Mouse (Mus musculus) liver, embryonic 11.5 days (tissue): ENCODE data around the gene Dop1a. TPM values are rescaled to one million over a fixed set of nuclear protein-coding genes. Genes with fewer than 3 reads are reported as not detected.
A peak's percentile ranks its signal among the peaks of the same experiment; 100 is the strongest.

Experiments
- ATAC-seq: fragments of 200-750 bp; cut with Nextera tagmentation; replicated peaks from 2 replicates; pipeline ENCODE4 v1.8.0; 2017; ENCODE audit warnings: moderate number of reproducible peaks, mild to moderate bottlenecking, moderate TSS enrichment, moderate library complexity; ENCODE audit not compliant: low FRiP score
- DNase-seq: peaks from one replicate; pipeline ENCODE4 v3.0.0-alpha.2; 2017; ENCODE audit warnings: low spot score
- H3K27ac ChIP-seq: fragments of 300-500 bp; sonication (generic); 2 replicates; pipeline ENCODE4 v1.5.1; 2014; ENCODE audit warnings: mild to moderate bottlenecking, low read depth, low read length, control low read depth
- H3K27me3 ChIP-seq: fragments of 300-500 bp; sonication (generic); replicated peaks from 2 replicates; pipeline ENCODE4 v1.6.1; 2014; ENCODE audit warnings: low read length, mixed read lengths; ENCODE audit not compliant: control insufficient read depth, insufficient read depth
- H3K36me3 ChIP-seq: fragments of 300-500 bp; sonication (generic); 2 replicates; pipeline ENCODE4 v1.6.1; 2014; ENCODE audit warnings: mild to moderate bottlenecking, low read length, moderate library complexity, mixed read lengths; ENCODE audit not compliant: control insufficient read depth, insufficient read depth
- H3K4me1 ChIP-seq: fragments of 300-500 bp; sonication (generic); replicated peaks from 2 replicates; pipeline ENCODE4 v1.6.1; 2014; ENCODE audit warnings: low read length, mixed read lengths; ENCODE audit not compliant: control insufficient read depth, insufficient read depth
- H3K4me2 ChIP-seq: fragments of 300-500 bp; sonication (generic); 2 replicates; pipeline ENCODE4 v1.6.1; 2014; ENCODE audit warnings: mild to moderate bottlenecking, control low read depth, moderate library complexity
- H3K4me3 ChIP-seq: fragments of 300-500 bp; sonication (generic); 2 replicates; pipeline ENCODE4 v1.5.1; 2014; ENCODE audit warnings: low read depth, low read length, control low read depth
- H3K9ac ChIP-seq: fragments of 300-500 bp; sonication (generic); 2 replicates; pipeline ENCODE4 v1.6.1; 2014; ENCODE audit warnings: low read depth, low read length, control low read depth
- H3K9me3 ChIP-seq: fragments of 300-500 bp; sonication (generic); 2 replicates; pipeline ENCODE4 v1.6.1; 2016; ENCODE audit warnings: low read length, inconsistent platforms, mixed read lengths; ENCODE audit not compliant: control insufficient read depth
- WGBS: fragments of 180-500 bp; shearing (Covaris S2); extraction: QIAGEN DNeasy Blood & Tissue Kit; methylation state at CpG from one replicate; pipeline ENCODE4 v1.1.7; 2014; 5-methylcytosine and 5-hydroxymethylcytosine counted together
- polyA plus RNA-seq: library from polyadenylated mRNA; unstranded; fragments of >200 nt; fragmentation: Nextera tagmentation; extraction: Ambion mirVana; gene quantifications from 2 replicates; pipeline ENCODE4 v1.2.1, GENCODE M21; 2014

The Dop1a gene
- polyA plus RNA-seq, 1 experiment from 2014 or later, result 12.2 TPM

DNA sequence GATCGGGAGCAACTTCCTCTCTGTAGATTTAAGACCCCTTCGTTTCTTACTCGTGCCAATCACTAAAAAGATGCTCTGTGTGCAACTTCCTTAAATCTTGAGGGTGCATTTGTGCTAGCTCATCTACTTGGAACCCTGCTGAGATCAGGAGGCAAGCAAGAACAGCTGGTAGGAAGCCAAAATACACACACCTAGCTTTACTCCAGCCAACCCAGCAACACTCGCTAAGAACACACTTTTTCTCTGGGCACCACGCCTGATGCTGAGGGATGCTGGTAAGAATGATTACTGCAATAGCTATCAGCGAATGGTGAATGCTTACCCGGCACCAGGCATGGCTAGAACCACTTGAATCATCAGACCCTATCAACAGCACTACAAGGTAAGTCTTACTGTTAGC is 20.1 kb upstream of the Dop1a start:
- no peak overlapping the region for H3K4me3 ChIP-seq
- 81% methylated on average over 7 of the region's 7 CpGs for WGBS
- no peak for ATAC-seq
- no peaks in the 10 kb centered on the region for H3K27me3 ChIP-seq
- H3K9me3 ChIP-seq, result no peaks in the 10 kb centered on the region
- H3K36me3 ChIP-seq, result no peaks in the 10 kb centered on the region
- H3K27ac ChIP-seq, result no peak overlapping the region
- H3K4me2 ChIP-seq, result no peak overlapping the region
- H3K9ac ChIP-seq, result no peak overlapping the region
- no peaks in the 10 kb centered on the region; the same call in 1 of the 2 replicates for H3K4me1 ChIP-seq
- DNase-seq, result no peak

DNA sequence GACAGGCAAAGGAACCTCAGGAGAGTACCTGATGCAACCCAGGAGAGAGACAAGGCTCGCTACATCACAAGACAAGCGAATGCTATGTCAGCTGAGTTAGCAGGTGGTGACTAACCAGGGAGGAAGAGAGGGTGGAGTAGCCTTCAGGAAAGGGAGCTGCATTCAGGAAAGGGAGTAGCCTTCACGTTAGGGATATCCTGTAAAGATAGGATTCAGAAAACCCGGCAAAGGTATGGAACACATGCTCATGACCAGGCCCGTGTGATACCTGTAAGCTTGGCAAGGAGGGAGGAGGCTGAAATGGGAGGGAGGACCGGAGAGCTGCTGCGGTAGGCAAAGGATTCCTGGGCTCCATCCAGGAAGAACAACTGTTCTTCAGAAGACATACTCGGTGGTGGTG is 19.5 kb upstream of the Dop1a start:
- no peak for ATAC-seq
- Histone ChIP-seq H3K9me3 (no peaks in the 10 kb centered on the region), H3K4me3 (no peak overlapping the region), H3K27me3 (no peaks in the 10 kb centered on the region), H3K4me1 (no peaks in the 10 kb centered on the region; the same call in 1 of the 2 replicates), H3K27ac (no peak overlapping the region), H3K4me2 (no peak overlapping the region), H3K9ac (no peak overlapping the region), H3K36me3 (no peaks in the 10 kb centered on the region)
- no peak for DNase-seq
- WGBS, result 78% methylated on average over 8 of the region's 8 CpGs

DNA sequence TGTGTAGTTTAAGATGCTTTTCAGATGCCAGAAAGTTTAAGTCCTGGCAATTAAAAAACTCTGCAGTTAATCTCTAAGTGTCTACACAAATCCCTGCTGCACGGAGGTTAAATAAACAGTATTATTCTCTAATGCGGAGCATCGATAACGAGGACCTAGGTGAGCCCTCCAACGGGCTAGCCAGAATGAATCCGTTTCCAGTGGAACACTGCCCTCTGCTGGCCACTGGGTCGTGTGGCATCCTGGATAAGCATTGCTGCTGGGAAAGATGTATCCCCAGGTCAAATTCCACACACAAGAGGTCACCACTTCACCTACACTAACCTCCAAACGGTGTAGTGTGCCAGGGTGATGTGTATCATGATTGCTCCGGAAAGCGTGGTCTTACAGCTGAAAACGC is 17.4 kb upstream of the Dop1a start:
- no peaks in the 10 kb centered on the region for H3K36me3 ChIP-seq
- H3K27ac ChIP-seq, result no peak overlapping the region
- H3K4me2 ChIP-seq, result no peak overlapping the region
- ATAC-seq (0 out of 2 replicates have a peak, but pooled peaks have one; percentile 45), DNase-seq (peak; percentile 69)
- H3K4me3 ChIP-seq, result no peak overlapping the region
- H3K9me3 ChIP-seq, result no peaks in the 10 kb centered on the region
- no peak overlapping the region for H3K9ac ChIP-seq
- no peaks in the 10 kb centered on the region for H3K27me3 ChIP-seq
- 11% methylated on average over 11 of the region's 11 CpGs for WGBS
- no peaks in the 10 kb centered on the region; the same call in 1 of the 2 replicates for H3K4me1 ChIP-seq

GRCm38 (mm10) chr9:86451094-86451493 is 15.9 kb upstream of the Dop1a start:
- ATAC-seq, result peak; percentile 63
- no peaks in the 10 kb centered on the region; the same call in 1 of the 2 replicates for H3K4me1 ChIP-seq
- DNase-seq, result no peak
- H3K4me2 ChIP-seq, result peak overlapping the region; percentile 51
- no peak overlapping the region for H3K4me3 ChIP-seq
- WGBS, result 52% methylated on average over 6 of the region's 6 CpGs
- no peaks in the 10 kb centered on the region for H3K27me3 ChIP-seq
- H3K36me3 ChIP-seq, result no peaks in the 10 kb centered on the region
- no peak overlapping the region for H3K27ac ChIP-seq
- H3K9ac ChIP-seq, result no peak overlapping the region
- no peaks in the 10 kb centered on the region for H3K9me3 ChIP-seq

DNA sequence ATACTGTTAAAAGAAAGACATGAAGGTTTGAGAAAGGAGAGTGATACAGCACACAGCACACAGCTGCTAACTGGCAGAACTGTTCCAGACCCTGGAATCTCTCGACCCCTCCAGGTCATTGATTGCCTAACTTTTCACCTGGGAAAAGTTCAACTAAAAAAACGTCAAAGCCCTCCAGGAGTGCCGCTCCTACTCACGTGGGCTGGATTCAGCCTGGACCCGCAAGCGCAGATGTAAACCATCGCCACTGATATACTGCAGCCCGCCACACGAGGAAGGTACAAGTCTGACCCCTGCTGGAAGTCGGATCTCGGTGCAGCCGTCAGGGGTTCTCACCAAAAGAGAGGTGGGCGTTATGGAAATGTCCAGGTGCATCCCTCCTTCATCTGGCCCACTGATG is 15.3 kb upstream of the Dop1a start:
- H3K4me3 ChIP-seq, result no peak overlapping the region
- no peaks in the 10 kb centered on the region; the same call in 1 of the 2 replicates for H3K4me1 ChIP-seq
- H3K9ac ChIP-seq, result no peak overlapping the region
- H3K27ac ChIP-seq, result no peak overlapping the region
- no peaks in the 10 kb centered on the region for H3K9me3 ChIP-seq
- H3K27me3 ChIP-seq, result no peaks in the 10 kb centered on the region
- no peaks in the 10 kb centered on the region for H3K36me3 ChIP-seq
- H3K4me2 ChIP-seq, result peak overlapping the region; percentile 51
- ATAC-seq (peak; percentile 80), DNase-seq (peak; percentile 69)
- 2% methylated on average over 13 of the region's 13 CpGs for WGBS

DNA sequence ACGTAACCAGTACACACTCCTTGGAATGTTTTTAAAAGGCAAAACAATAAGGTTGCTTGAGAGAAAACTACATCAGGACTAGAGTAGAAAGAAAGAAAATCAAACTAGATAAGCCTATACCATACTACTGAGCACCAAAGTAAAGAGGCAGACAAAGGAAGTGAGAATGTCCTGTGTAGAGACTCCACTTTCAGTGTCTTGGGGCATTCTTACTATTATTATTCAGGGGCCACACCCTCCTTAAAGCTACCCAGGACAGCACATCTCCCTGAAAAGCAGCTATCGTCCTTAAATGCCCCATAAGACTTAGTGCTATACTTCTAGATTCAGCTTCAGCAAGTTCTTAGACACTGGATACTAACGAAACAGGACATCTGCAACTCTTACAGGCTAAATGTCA is 13.3 kb upstream of the Dop1a start:
- Histone ChIP-seq H3K4me1 (no peaks in the 10 kb centered on the region; the same call in 1 of the 2 replicates), H3K4me3 (no peak overlapping the region), H3K4me2 (no peak overlapping the region), H3K9ac (no peak overlapping the region), H3K9me3 (no peaks in the 10 kb centered on the region), H3K27ac (no peak overlapping the region), H3K36me3 (no peaks in the 10 kb centered on the region), H3K27me3 (no peaks in the 10 kb centered on the region)
- ATAC-seq (no peak), DNase-seq (no peak)
- 81% methylated on average over 3 of the region's 3 CpGs for WGBS

GRCm38 (mm10) chr9:86464151-86465105 is 2.5 kb upstream of the Dop1a start, which contains the start of gene Ube2cbp:
TSS of gene Ube2cbp (minus strand) at chr9:86464950.
- H3K36me3 ChIP-seq, result no peaks in the 10 kb centered on the region
- peak within 1 kb of the TSS; percentile 90 for H3K9ac ChIP-seq
- H3K9me3 ChIP-seq, result no peaks in the 10 kb centered on the region
- DNase-seq, result peak; percentile 87
- no peaks in the 10 kb centered on the region for H3K27me3 ChIP-seq
- peak within 1 kb of the TSS; percentile 74 for H3K4me3 ChIP-seq
- ATAC-seq, result peak; percentile 82
- H3K27ac ChIP-seq, result no peak within 1 kb of the TSS; the same call in 1 of the 2 replicates
- WGBS, result 2% methylated on average over 70 of the region's 70 CpGs
- H3K4me2 ChIP-seq, result peak within 1 kb of the TSS; percentile 74
- peaks cover 6% of the 10 kb centered on the region; the same call in 1 of the 2 replicates for H3K4me1 ChIP-seq

DNA sequence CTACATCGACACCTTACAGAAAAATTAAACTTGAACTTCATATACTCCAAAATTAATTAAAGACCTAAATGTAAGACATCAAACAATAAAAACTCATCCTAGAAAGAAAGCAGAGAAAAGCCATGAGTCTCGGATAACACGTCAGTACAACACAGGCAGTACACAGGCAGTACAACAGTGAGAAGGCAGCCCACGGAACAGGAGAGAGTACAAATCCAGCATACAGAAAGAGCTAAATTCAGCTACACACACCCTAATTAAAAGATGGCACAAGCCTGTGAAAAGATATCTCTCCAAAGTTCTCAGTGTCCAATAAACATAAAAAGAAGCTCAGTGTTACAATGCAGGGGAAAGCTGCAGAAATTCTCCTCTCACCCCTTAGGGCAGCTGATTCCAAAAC is 9.0 kb downstream of the Dop1a start:
- no peaks in the 10 kb centered on the region for H3K27me3 ChIP-seq
- H3K36me3 ChIP-seq, result no peaks in the 10 kb centered on the region
- WGBS, result 89% methylated on average over 4 of the region's 4 CpGs

More for the DNA sequence above, 9.0 kb downstream of the Dop1a start:
- DNase-seq (no peak), ATAC-seq (no peak)
- H3K4me2 ChIP-seq, result no peak overlapping the region
- no peak overlapping the region for H3K27ac ChIP-seq
- no peaks in the 10 kb centered on the region for H3K9me3 ChIP-seq
- no peak overlapping the region for H3K4me3 ChIP-seq
- H3K9ac ChIP-seq, result no peak overlapping the region
- peaks cover 4% of the 10 kb centered on the region; the same call in 1 of the 2 replicates for H3K4me1 ChIP-seq
